Mouse (Mus musculus): ENCODE measurements around the gene Akain1.

Akain1 gene

DNA sequence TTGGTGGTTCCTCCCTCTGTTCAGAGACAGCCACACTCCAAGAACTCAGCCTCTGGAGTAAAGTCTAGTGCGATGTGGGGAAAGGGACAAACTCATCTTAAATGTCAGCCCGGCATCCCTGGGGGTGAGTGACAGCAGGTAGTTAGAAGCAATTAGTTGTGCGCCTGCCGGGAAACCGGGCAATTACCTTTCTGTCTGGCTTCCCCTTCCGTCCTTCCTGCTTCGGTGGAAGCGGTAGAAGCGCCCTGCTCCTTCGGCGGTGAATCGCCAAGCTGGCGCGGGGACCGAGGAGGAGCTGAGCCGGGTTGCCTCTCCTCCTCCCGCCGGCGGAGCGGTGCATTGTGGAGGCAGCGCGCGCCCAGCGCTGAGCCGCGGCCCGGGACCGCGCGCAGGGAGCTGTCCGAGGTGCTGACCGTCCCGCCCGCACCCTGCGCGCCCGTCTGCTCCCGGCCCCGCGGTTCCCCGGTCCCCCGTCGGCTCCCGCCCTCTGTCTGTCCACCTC lies at the start of gene Akain1:
TSS of gene Akain1 (plus strand) at position 337 of the 502 bp plus-strand sequence.
- no peak for TF ChIP-seq GATA4 (IDR thresholded peaks at IDR 0.05; ENCODE audit: insufficient replicate concordance, low read length)

GRCm38 (mm10) chr17:69396147-69397033 lies 42.7 kb upstream of the Akain1 start:
- TF ChIP-seq GATA4 (IDR thresholded peaks at IDR 0.05; ENCODE audit: insufficient replicate concordance, low read length), result no peak

- TF ChIP-seq GATA4 (IDR thresholded peaks at IDR 0.05; ENCODE audit: insufficient replicate concordance, low read length), result no peak
Measured at GRCm38 (mm10) chr17:69397163-69397562, 42.0 kb upstream of the Akain1 start.

- TF ChIP-seq GATA4 (IDR thresholded peaks at IDR 0.05; ENCODE audit: insufficient replicate concordance, low read length), result no peak
Measured at GRCm38 (mm10) chr17:69398092-69398491, 41.0 kb upstream of the Akain1 start.

- no peak for TF ChIP-seq GATA4 (IDR thresholded peaks at IDR 0.05; ENCODE audit: insufficient replicate concordance, low read length)
Measured at GRCm38 (mm10) chr17:69401146-69401545, 38.0 kb upstream of the Akain1 start.

- TF ChIP-seq GATA4 (IDR thresholded peaks at IDR 0.05; ENCODE audit: insufficient replicate concordance, low read length), result no peak
Measured at GRCm38 (mm10) chr17:69416163-69416562, 23.0 kb upstream of the Akain1 start.

- no peak; the same call in 1 of the 2 replicates for TF ChIP-seq GATA4 (IDR thresholded peaks at IDR 0.05; ENCODE audit: insufficient replicate concordance, low read length)
Measured at GRCm38 (mm10) chr17:69416920-69417661, 22.0 kb upstream of the Akain1 start.

- no peak for TF ChIP-seq GATA4 (IDR thresholded peaks at IDR 0.05; ENCODE audit: insufficient replicate concordance, low read length)
Measured at GRCm38 (mm10) chr17:69417724-69418373, 21.3 kb upstream of the Akain1 start.

DNA sequence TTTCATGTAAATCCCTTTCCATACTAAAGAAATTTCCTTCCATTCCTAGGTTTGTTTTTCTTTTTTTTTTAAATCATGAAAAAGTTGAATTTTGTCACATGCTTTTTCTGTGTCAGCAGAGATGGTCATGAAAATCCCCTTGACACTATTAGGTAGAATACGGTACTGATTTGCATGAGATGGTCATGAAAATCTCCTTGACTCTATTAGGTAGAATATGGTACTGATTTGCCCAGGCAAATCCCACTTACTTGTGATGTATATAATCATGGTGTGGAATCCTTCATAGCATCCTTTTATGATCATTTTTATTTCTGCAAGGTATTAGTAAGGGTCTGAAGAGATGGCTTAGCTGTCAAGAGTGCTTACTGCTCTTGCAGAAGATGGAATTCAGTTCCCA lies 17.5 kb upstream of the Akain1 start:
- TF ChIP-seq GATA4 (IDR thresholded peaks at IDR 0.05; ENCODE audit: insufficient replicate concordance, low read length), result no peak

- TF ChIP-seq GATA4 (IDR thresholded peaks at IDR 0.05; ENCODE audit: insufficient replicate concordance, low read length), result no peak
Measured at GRCm38 (mm10) chr17:69437836-69438235, 1.3 kb upstream of the Akain1 start.

DNA sequence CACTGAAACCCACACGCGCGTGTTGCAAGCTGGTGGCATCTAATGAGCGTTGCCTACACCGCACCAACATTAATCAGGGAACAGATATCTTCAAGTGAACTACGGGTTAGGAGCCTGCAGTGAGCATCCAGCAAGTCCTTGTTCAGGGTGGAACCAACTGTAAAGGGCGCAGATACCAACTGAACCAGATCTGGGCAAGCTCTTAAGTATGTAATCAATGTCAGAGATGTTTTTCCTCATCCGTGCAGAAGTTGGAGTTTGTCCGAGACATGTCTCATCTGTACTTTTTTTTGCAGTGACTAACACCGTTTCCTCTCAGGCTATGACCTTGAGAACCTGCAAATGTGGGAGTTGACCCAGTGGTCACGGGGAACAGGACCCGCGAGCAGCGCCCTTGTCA lies 640 bp upstream of the Akain1 start:
- no peak for TF ChIP-seq GATA4 (IDR thresholded peaks at IDR 0.05; ENCODE audit: insufficient replicate concordance, low read length)

- TF ChIP-seq GATA4 (IDR thresholded peaks at IDR 0.05; ENCODE audit: insufficient replicate concordance, low read length), result no peak
Measured at GRCm38 (mm10) chr17:69439571-69440480, 700 bp downstream of the Akain1 start.

DNA sequence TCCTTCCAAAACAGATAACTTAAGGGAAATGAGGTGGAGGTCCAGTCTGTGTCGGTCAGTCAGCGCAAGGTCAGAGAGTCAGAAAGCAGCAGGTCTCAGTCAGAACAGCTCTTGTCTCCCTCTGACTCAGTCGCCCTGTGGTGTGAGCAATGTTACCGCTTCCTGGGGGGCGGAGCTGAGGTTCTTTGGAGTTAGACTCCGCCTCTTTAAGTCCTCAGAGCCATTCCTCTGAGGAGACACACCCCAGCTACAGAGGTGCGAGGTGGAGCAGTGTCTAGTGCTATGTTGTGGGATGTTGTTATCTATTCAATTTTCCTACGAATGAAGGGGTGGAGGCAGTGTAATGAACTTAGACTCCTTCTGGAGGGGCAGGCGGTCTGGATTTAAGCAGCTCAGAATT lies 1.9 kb downstream of the Akain1 start:
- no peak for TF ChIP-seq GATA4 (IDR thresholded peaks at IDR 0.05; ENCODE audit: insufficient replicate concordance, low read length)

DNA sequence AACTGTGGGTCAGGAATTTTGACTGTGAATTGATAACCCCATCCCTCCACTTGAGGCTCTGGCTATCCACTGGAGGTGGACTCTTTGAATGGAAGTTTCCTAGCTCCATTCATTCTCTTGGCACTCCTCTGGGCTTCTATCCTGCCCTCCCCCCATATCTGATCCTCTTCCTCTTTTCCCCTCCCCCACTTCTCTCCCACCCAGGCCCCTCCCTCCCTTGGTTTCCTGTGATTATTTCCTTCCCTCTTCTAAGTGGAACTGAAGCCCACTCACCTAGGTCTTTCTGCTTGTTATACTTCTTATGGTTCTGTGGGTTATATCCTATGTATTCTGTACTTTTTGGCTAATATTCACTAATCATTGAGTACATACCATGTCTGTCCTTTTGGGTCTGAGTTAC lies 9.6 kb downstream of the Akain1 start:
- TF ChIP-seq GATA4 (IDR thresholded peaks at IDR 0.05; ENCODE audit: insufficient replicate concordance, low read length), result no peak

Measured in liver, adult (tissue).